Mouse (Mus musculus): Measurements from ENCODE around the gene Pak4. TPM values are rescaled to one million over a fixed set of nuclear protein-coding genes. Genes with fewer than 3 reads are reported as not detected.
A peak's percentile ranks its signal among the peaks of the same experiment; 100 is the strongest.

Gene Pak4
- total and polyA plus RNA-seq, 3 experiments, result 9.3 to 26.6 TPM; not detected in 1

DNA sequence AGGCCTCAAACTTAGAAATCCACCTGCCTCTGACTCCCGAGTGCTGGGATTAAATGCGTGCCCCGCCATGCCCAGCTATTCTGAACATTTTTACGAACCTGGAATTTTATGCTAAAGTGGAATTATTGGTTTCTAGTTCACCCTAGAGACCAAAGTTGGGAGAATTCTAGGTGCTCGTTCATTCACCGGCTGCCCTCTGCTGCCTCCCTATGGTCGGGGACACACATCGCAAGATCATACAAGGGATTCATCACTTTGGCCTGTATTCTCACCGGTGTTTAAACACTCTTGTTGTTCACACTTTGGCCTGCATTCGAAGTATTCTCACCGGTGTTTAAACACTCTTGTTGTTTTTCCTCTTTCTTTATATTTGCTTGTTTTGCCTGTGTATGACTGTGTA, 3.0 kb upstream of the Pak4 start:
- Histone ChIP-seq H3K27ac (ENCODE audit: control insufficient read depth, low read depth, low read length) (no peak overlapping the region), H3K79me2 (ENCODE audit: control insufficient read depth, insufficient read depth, low read length, poor library complexity) (peaks cover 15% of the 10 kb centered on the region), H3K4me3 (ENCODE audit: control insufficient read depth in 1 of 2, insufficient read depth in 1 of 2, low read depth in 2 of 2, low read length in 2 of 2) (no peak overlapping the region), H3K4me1 (ENCODE audit: control insufficient read depth in 1 of 2, insufficient read depth in 2 of 2, low read length in 2 of 2) (peaks cover 4 to 10% of the 10 kb centered on the region in 2 experiments), H3K9ac (ENCODE audit: control insufficient read depth, low read depth, low read length, poor library complexity, severe bottlenecking) (peak overlapping the region; percentile 37), H3K36me3 (ENCODE audit: control insufficient read depth in 1 of 2, insufficient read depth in 2 of 2, low read length in 2 of 2) (peaks cover 0 to 11% of the 10 kb centered on the region in 2 experiments; a peak in 2 of 4 replicates), H3K27me3 (ENCODE audit: control insufficient read depth in 1 of 2, insufficient read depth in 2 of 2, low read length in 2 of 2) (no peaks in the 10 kb centered on the region), H3K9me3 (replicated peaks; ENCODE audit: insufficient read depth, low read length) (no peaks in the 10 kb centered on the region)
- peak; percentile 84 for DNase-seq (ENCODE audit: low read depth, low spot score)
- TF ChIP-seq ETS1 (IDR thresholded peaks at IDR 0.05; ENCODE audit: low read depth, low read length), result no peak
- no peak for TF ChIP-seq POLR2AphosphoS5 (IDR thresholded peaks at IDR 0.05; ENCODE audit: borderline replicate concordance, low read depth, low read length)
- no peak for TF ChIP-seq MEF2A (IDR thresholded peaks at IDR 0.05; ENCODE audit: extremely low read depth, insufficient replicate concordance, low read depth, low read length, poor library complexity, severe bottlenecking)
- no peak for TF ChIP-seq TAL1 (IDR thresholded peaks at IDR 0.05; ENCODE audit: low read length)
- no peak for TF ChIP-seq HCFC1 (IDR thresholded peaks at IDR 0.05; ENCODE audit: low read depth, low read length)
- TF ChIP-seq MXI1 (IDR thresholded peaks at IDR 0.05; ENCODE audit: low read depth, low read length), result no peak
- no peak for TF ChIP-seq RCOR1 (IDR thresholded peaks at IDR 0.05; ENCODE audit: low read depth, low read length)
- TF ChIP-seq MYC (IDR thresholded peaks at IDR 0.05; ENCODE audit: low read depth, low read length), result no peak
- no peak for TF ChIP-seq POLR2A (IDR thresholded peaks at IDR 0.05; ENCODE audit: control insufficient read depth in 1 of 2, insufficient read depth in 1 of 2, low read depth in 1 of 2, low read length in 2 of 2, poor library complexity in 1 of 2)
- TF ChIP-seq NELFE (IDR thresholded peaks at IDR 0.05; ENCODE audit: low read depth, low read length), result no peak
- no peak for TF ChIP-seq TBP (IDR thresholded peaks at IDR 0.05; ENCODE audit: low read depth, low read length)
- no peak for TF ChIP-seq USF2 (IDR thresholded peaks at IDR 0.05; ENCODE audit: borderline replicate concordance in 1 of 2, insufficient read depth in 1 of 2, low read depth in 1 of 2, low read length in 2 of 2)
- no peak for TF ChIP-seq E2F4 (IDR thresholded peaks at IDR 0.05; ENCODE audit: borderline replicate concordance, low read depth, low read length)
- TF ChIP-seq SMC3 (IDR thresholded peaks at IDR 0.05; ENCODE audit: low read depth, low read length), result peak; percentile 90
- TF ChIP-seq ZKSCAN1 (IDR thresholded peaks at IDR 0.05; ENCODE audit: low read depth, low read length), result no peak
- no peak for TF ChIP-seq POLR2AphosphoS2 (IDR thresholded peaks at IDR 0.05; ENCODE audit: low read length)
- no peak for TF ChIP-seq ELF1 (IDR thresholded peaks at IDR 0.05; ENCODE audit: low read depth, low read length)
- TF ChIP-seq BHLHE40 (IDR thresholded peaks at IDR 0.05; ENCODE audit: borderline replicate concordance, low read depth, low read length), result no peak
- TF ChIP-seq USF1 (IDR thresholded peaks at IDR 0.05; ENCODE audit: low read depth, low read length), result no peak
- peak; percentile 89 for TF ChIP-seq ZC3H11A (IDR thresholded peaks at IDR 0.05; ENCODE audit: low read depth, low read length)
- TF ChIP-seq SIN3A (IDR thresholded peaks at IDR 0.05; ENCODE audit: low read length), result peak; percentile 15; the same call in 1 of the 2 replicates
- TF ChIP-seq MAX (IDR thresholded peaks at IDR 0.05; ENCODE audit: low read length), result no peak
- TF ChIP-seq EP300 (IDR thresholded peaks at IDR 0.05; ENCODE audit: low read depth in 1 of 2, low read length in 2 of 2), result no peak
- no peak for TF ChIP-seq GABPA (IDR thresholded peaks at IDR 0.05; ENCODE audit: low read depth, low read length)
- TF ChIP-seq MYB (IDR thresholded peaks at IDR 0.05; ENCODE audit: low read depth, low read length), result no peak
- peak; percentile 81 to 96 (median 88) for TF ChIP-seq CTCF (IDR thresholded peaks at IDR 0.05 in 2 of 3, conservative IDR thresholded peaks at IDR 0.05 in 1 of 3; ENCODE audit: control insufficient read depth in 1 of 3, insufficient read depth in 1 of 3, low read depth in 2 of 3, low read length in 3 of 3, poor library complexity in 1 of 3, severe bottlenecking in 1 of 3)
- TF ChIP-seq JUND (IDR thresholded peaks at IDR 0.05; ENCODE audit: low read depth, low read length), result no peak
- TF ChIP-seq CHD1 (IDR thresholded peaks at IDR 0.05; ENCODE audit: low read depth, low read length), result no peak
- peak; percentile 91 for TF ChIP-seq RAD21 (IDR thresholded peaks at IDR 0.05; ENCODE audit: low read depth, low read length)
- TF ChIP-seq GATA1 (IDR thresholded peaks at IDR 0.05; ENCODE audit: low read depth, low read length), result no peak
- no peak for TF ChIP-seq KAT2A (conservative IDR thresholded peaks at IDR 0.05; ENCODE audit: low read depth, low read length)
- TF ChIP-seq MAZ (IDR thresholded peaks at IDR 0.05; ENCODE audit: low read depth, low read length), result no peak
